Mouse (Mus musculus): ENCODE measurements around the gene H2al1f. TPM values are rescaled to one million over a fixed set of nuclear protein-coding genes. Genes with fewer than 3 reads are reported as not detected.
"Not testable (repeated sequence)": the region's sequence is repeated elsewhere in the genome, so short reads cannot be mapped to it uniquely, and the experiment has no call there.

Gene H2al1f
- total RNA-seq (2012; rRNA removed) (not detected in 2 replicates), polyA plus RNA-seq (2012; ENCODE audit: insufficient read depth in 1 of 2, insufficient read length in 2 of 2, low read depth in 1 of 2, low replicate concordance in 2 of 2, missing spikeins in 1 of 2) (not detected)

GRCm38 (mm10) chrX:11314858-11315257 lies at the start of gene H2al1f:
H2al1f (plus strand) TSS chrX:11315158.
- H3K36me3 ChIP-seq (ENCODE audit: control insufficient read depth in 1 of 2, insufficient read depth in 2 of 2, low read length in 2 of 2); H3K9me3 ChIP-seq (replicated peaks; ENCODE audit: insufficient read depth, low read length); H3K27me3 ChIP-seq (ENCODE audit: control insufficient read depth in 1 of 2, insufficient read depth in 2 of 2, low read length in 2 of 2); H3K27ac ChIP-seq (ENCODE audit: control insufficient read depth, low read depth, low read length); H3K4me1 ChIP-seq (ENCODE audit: control insufficient read depth in 1 of 2, insufficient read depth in 2 of 2, low read length in 2 of 2); H3K9ac ChIP-seq (ENCODE audit: control insufficient read depth, low read depth, low read length, poor library complexity, severe bottlenecking); DNase-seq (ENCODE audit: low read depth, low spot score); H3K4me3 ChIP-seq (ENCODE audit: control insufficient read depth in 1 of 2, insufficient read depth in 1 of 2, low read depth in 2 of 2, low read length in 2 of 2); H3K79me2 ChIP-seq (ENCODE audit: control insufficient read depth, insufficient read depth, low read length, poor library complexity): not testable (repeated sequence)

- no peaks in the 10 kb centered on the region for H3K36me3 ChIP-seq (ENCODE audit: control insufficient read depth in 1 of 2, insufficient read depth in 2 of 2, low read length in 2 of 2)
- H3K9ac ChIP-seq (ENCODE audit: control insufficient read depth, low read depth, low read length, poor library complexity, severe bottlenecking) = no peak overlapping the region
- H3K9me3 ChIP-seq (replicated peaks; ENCODE audit: insufficient read depth, low read length) = no peaks in the 10 kb centered on the region
Measured at GRCm38 (mm10) chrX:11267791-11268190, 47.2 kb upstream of the H2al1f start.

GRCm38 (mm10) chrX:11269074-11269473 lies 45.9 kb upstream of the H2al1f start:
- no peak for DNase-seq (ENCODE audit: low read depth, low spot score)
- Histone ChIP-seq H3K36me3 (ENCODE audit: control insufficient read depth in 1 of 2, insufficient read depth in 2 of 2, low read length in 2 of 2) (no peaks in the 10 kb centered on the region), H3K4me1 (ENCODE audit: control insufficient read depth in 1 of 2, insufficient read depth in 2 of 2, low read length in 2 of 2) (no peaks in the 10 kb centered on the region), H3K4me3 (ENCODE audit: control insufficient read depth in 1 of 2, insufficient read depth in 1 of 2, low read depth in 2 of 2, low read length in 2 of 2) (no peak overlapping the region), H3K79me2 (ENCODE audit: control insufficient read depth, insufficient read depth, low read length, poor library complexity) (no peaks in the 10 kb centered on the region), H3K27ac (ENCODE audit: control insufficient read depth, low read depth, low read length) (no peak overlapping the region), H3K9ac (ENCODE audit: control insufficient read depth, low read depth, low read length, poor library complexity, severe bottlenecking) (no peak overlapping the region), H3K27me3 (ENCODE audit: control insufficient read depth in 1 of 2, insufficient read depth in 2 of 2, low read length in 2 of 2) (no peaks in the 10 kb centered on the region), H3K9me3 (replicated peaks; ENCODE audit: insufficient read depth, low read length) (no peaks in the 10 kb centered on the region)
- no peak for TF ChIP-seq SMC3 (IDR thresholded peaks at IDR 0.05; ENCODE audit: low read depth, low read length)

More at GRCm38 (mm10) chrX:11267791-11268190, 47.2 kb upstream of the H2al1f start:
- no peaks in the 10 kb centered on the region for H3K4me1 ChIP-seq (ENCODE audit: control insufficient read depth in 1 of 2, insufficient read depth in 2 of 2, low read length in 2 of 2)
- no peaks in the 10 kb centered on the region for H3K79me2 ChIP-seq (ENCODE audit: control insufficient read depth, insufficient read depth, low read length, poor library complexity)
- no peak for DNase-seq (ENCODE audit: low read depth, low spot score)
- H3K27me3 ChIP-seq (ENCODE audit: control insufficient read depth in 1 of 2, insufficient read depth in 2 of 2, low read length in 2 of 2) = no peaks in the 10 kb centered on the region
- H3K27ac ChIP-seq (ENCODE audit: control insufficient read depth, low read depth, low read length) = no peak overlapping the region
- TF ChIP-seq ZNF384 (IDR thresholded peaks at IDR 0.05; ENCODE audit: low read depth, low read length) (no peak), CTCF (IDR thresholded peaks at IDR 0.05 in 2 of 3, conservative IDR thresholded peaks at IDR 0.05 in 1 of 3; ENCODE audit: control insufficient read depth in 1 of 3, insufficient read depth in 1 of 3, low read depth in 2 of 3, low read length in 3 of 3, poor library complexity in 1 of 3, severe bottlenecking in 1 of 3) (no peak), MEF2A (IDR thresholded peaks at IDR 0.05; ENCODE audit: extremely low read depth, insufficient replicate concordance, low read depth, low read length, poor library complexity, severe bottlenecking) (no peak), GABPA (IDR thresholded peaks at IDR 0.05; ENCODE audit: low read depth, low read length) (no peak), E2F4 (IDR thresholded peaks at IDR 0.05; ENCODE audit: borderline replicate concordance, low read depth, low read length) (no peak), KAT2A (conservative IDR thresholded peaks at IDR 0.05; ENCODE audit: low read depth, low read length) (no peak), USF1 (IDR thresholded peaks at IDR 0.05; ENCODE audit: low read depth, low read length) (no peak)
- no peak overlapping the region for H3K4me3 ChIP-seq (ENCODE audit: control insufficient read depth in 1 of 2, insufficient read depth in 1 of 2, low read depth in 2 of 2, low read length in 2 of 2)

GRCm38 (mm10) chrX:11273190-11273589 lies 41.8 kb upstream of the H2al1f start:
- Histone ChIP-seq H3K4me1 (ENCODE audit: control insufficient read depth in 1 of 2, insufficient read depth in 2 of 2, low read length in 2 of 2) (no peaks in the 10 kb centered on the region), H3K36me3 (ENCODE audit: control insufficient read depth in 1 of 2, insufficient read depth in 2 of 2, low read length in 2 of 2) (no peaks in the 10 kb centered on the region), H3K9me3 (replicated peaks; ENCODE audit: insufficient read depth, low read length) (no peaks in the 10 kb centered on the region), H3K79me2 (ENCODE audit: control insufficient read depth, insufficient read depth, low read length, poor library complexity) (no peaks in the 10 kb centered on the region), H3K4me3 (ENCODE audit: control insufficient read depth in 1 of 2, insufficient read depth in 1 of 2, low read depth in 2 of 2, low read length in 2 of 2) (no peak overlapping the region), H3K27ac (ENCODE audit: control insufficient read depth, low read depth, low read length) (no peak overlapping the region), H3K27me3 (ENCODE audit: control insufficient read depth in 1 of 2, insufficient read depth in 2 of 2, low read length in 2 of 2) (no peaks in the 10 kb centered on the region), H3K9ac (ENCODE audit: control insufficient read depth, low read depth, low read length, poor library complexity, severe bottlenecking) (no peak overlapping the region)
- DNase-seq (ENCODE audit: low read depth, low spot score) = no peak
- TF ChIP-seq ZKSCAN1 (IDR thresholded peaks at IDR 0.05; ENCODE audit: low read depth, low read length) = no peak
- no peak for TF ChIP-seq MYB (IDR thresholded peaks at IDR 0.05; ENCODE audit: low read depth, low read length)
- TF ChIP-seq BHLHE40 (IDR thresholded peaks at IDR 0.05; ENCODE audit: borderline replicate concordance, low read depth, low read length) = no peak
- no peak for TF ChIP-seq MYC (IDR thresholded peaks at IDR 0.05; ENCODE audit: low read depth, low read length)
- TF ChIP-seq KAT2A (conservative IDR thresholded peaks at IDR 0.05; ENCODE audit: low read depth, low read length) = no peak
- no peak for TF ChIP-seq SMC3 (IDR thresholded peaks at IDR 0.05; ENCODE audit: low read depth, low read length)
- no peak for TF ChIP-seq MAFK (IDR thresholded peaks at IDR 0.05; ENCODE audit: borderline replicate concordance, low read depth, low read length)
- TF ChIP-seq SIN3A (IDR thresholded peaks at IDR 0.05; ENCODE audit: low read length) = no peak
- no peak for TF ChIP-seq HCFC1 (IDR thresholded peaks at IDR 0.05; ENCODE audit: low read depth, low read length)
- no peak for TF ChIP-seq UBTF (IDR thresholded peaks at IDR 0.05; ENCODE audit: borderline replicate concordance, insufficient read depth, low read depth, low read length)
- no peak for TF ChIP-seq RAD21 (IDR thresholded peaks at IDR 0.05; ENCODE audit: low read depth, low read length)
- no peak for TF ChIP-seq POLR2A (IDR thresholded peaks at IDR 0.05; ENCODE audit: control insufficient read depth in 1 of 2, insufficient read depth in 1 of 2, low read depth in 1 of 2, low read length in 2 of 2, poor library complexity in 1 of 2)
- no peak for TF ChIP-seq CHD1 (IDR thresholded peaks at IDR 0.05; ENCODE audit: low read depth, low read length)
- TF ChIP-seq TCF12 (IDR thresholded peaks at IDR 0.05; ENCODE audit: low read depth, low read length) = no peak
